Mouse (Mus musculus): Measurements from ENCODE around the gene Kctd12b.
"Not testable (repeated sequence)": the region's sequence is repeated elsewhere in the genome, so short reads cannot be mapped to it uniquely, and the experiment has no call there.

The Kctd12b gene

GRCm38 (mm10) chrX:153695782-153696395, at the start of gene Kctd12b:
TSS of gene Kctd12b (minus strand) at chrX:153696391.
- DNase-seq: peak; percentile 24

GRCm38 (mm10) chrX:153742493-153742892, 46.3 kb upstream of the Kctd12b start:
- no peak for DNase-seq

GRCm38 (mm10) chrX:153735697-153736096, 39.5 kb upstream of the Kctd12b start:
- DNase-seq: no peak

GRCm38 (mm10) chrX:153724400-153724799, 28.2 kb upstream of the Kctd12b start:
- peak; percentile 63 for DNase-seq

- DNase-seq: peak; percentile 73
Measured at GRCm38 (mm10) chrX:153723110-153723916, 27.1 kb upstream of the Kctd12b start, which contains the start of gene Nbdy. TSS of gene Nbdy (plus strand) at chrX:153723590.

- peak; percentile 60 for DNase-seq
Measured at GRCm38 (mm10) chrX:153719602-153720001, 23.4 kb upstream of the Kctd12b start.

GRCm38 (mm10) chrX:153716716-153717115, 20.5 kb upstream of the Kctd12b start:
- no peak for DNase-seq

- DNase-seq: peak; percentile 11
Measured at GRCm38 (mm10) chrX:153707735-153708134, 11.5 kb upstream of the Kctd12b start.

- no peak for DNase-seq
Measured at GRCm38 (mm10) chrX:153700463-153700862, 4.3 kb upstream of the Kctd12b start.

GRCm38 (mm10) chrX:153668233-153668632, 28.0 kb downstream of the Kctd12b start:
- not testable (repeated sequence) for DNase-seq

GRCm38 (mm10) chrX:153664903-153665302, 31.3 kb downstream of the Kctd12b start:
- DNase-seq: no peak

GRCm38 (mm10) chrX:153656949-153657348, 39.2 kb downstream of the Kctd12b start:
- DNase-seq: no peak

GRCm38 (mm10) chrX:153640615-153641014, 55.6 kb downstream of the Kctd12b start:
- DNase-seq: no peak

GRCm38 (mm10) chrX:153636247-153636646, 59.9 kb downstream of the Kctd12b start:
- DNase-seq: peak; percentile 39
